Mouse (Mus musculus) limb, embryonic 14.5 days (tissue): ENCODE data around the gene Rps7. TPM values are rescaled to one million over a fixed set of nuclear protein-coding genes. Genes with fewer than 3 reads are reported as not detected.

Experiments used
- ATAC-seq: fragments of 200-750 bp; cut with Nextera tagmentation; 2 replicates; pipeline ENCODE4 v1.8.0; 2017; ENCODE audit warnings: low read depth, moderate number of reproducible peaks, moderate TSS enrichment; ENCODE audit not compliant: low FRiP score
- DNase-seq: peaks from one replicate; pipeline ENCODE4 v3.0.0-alpha.2; 2015; ENCODE audit warnings: low spot score
- H3K27ac ChIP-seq: fragments of 300-500 bp; sonication (generic); replicated peaks from 2 replicates; pipeline ENCODE4 v1.5.1; 2014; ENCODE audit warnings: low read depth, mild to moderate bottlenecking, low read length, moderate library complexity, mixed read lengths
- H3K27me3 ChIP-seq: fragments of 300-500 bp; sonication (generic); 2 replicates; pipeline ENCODE4 v1.6.1; 2014; ENCODE audit warnings: low read length, mixed read lengths; ENCODE audit not compliant: control insufficient read depth, insufficient read depth
- H3K36me3 ChIP-seq: fragments of 300-500 bp; sonication (generic); 2 replicates; pipeline ENCODE4 v1.6.1; 2014; ENCODE audit warnings: mild to moderate bottlenecking, low read length, moderate library complexity, mixed read lengths; ENCODE audit not compliant: control insufficient read depth, insufficient read depth
- H3K4me1 ChIP-seq: fragments of 300-500 bp; sonication (generic); 2 replicates; pipeline ENCODE4 v1.6.1; 2014; ENCODE audit warnings: antibody characterized with exemption, low read length, mixed read lengths; ENCODE audit not compliant: control insufficient read depth, insufficient read depth
- H3K4me2 ChIP-seq: fragments of 300-500 bp; sonication (generic); replicated peaks from 2 replicates; pipeline ENCODE4 v1.6.1; 2014; ENCODE audit warnings: low read depth, mild to moderate bottlenecking, low read length, moderate library complexity; ENCODE audit not compliant: severe bottlenecking
- H3K4me3 ChIP-seq: fragments of 300-500 bp; sonication (generic); replicated peaks from 2 replicates; pipeline ENCODE4 v1.5.1; 2014; ENCODE audit warnings: low read length
- H3K9ac ChIP-seq: fragments of 300-500 bp; sonication (generic); 2 replicates; pipeline ENCODE4 v1.6.1; 2014; ENCODE audit warnings: mild to moderate bottlenecking, low read depth, low read length, moderate library complexity; ENCODE audit not compliant: severe bottlenecking
- H3K9me3 ChIP-seq: fragments of 300-500 bp; sonication (generic); 2 replicates; pipeline ENCODE4 v1.6.1; 2016; ENCODE audit warnings: low read length; ENCODE audit not compliant: control insufficient read depth
- POLR2A ChIP-seq: fragments of 200-500 bp; IDR thresholded peaks from 2 replicates; pipeline ENCODE4 v1.8.0; 2012; ENCODE audit warnings: inconsistent platforms, mild to moderate bottlenecking, moderate library complexity, borderline replicate concordance; ENCODE audit not compliant: insufficient read depth, insufficient read length; ENCODE audit errors: extremely low read depth
- WGBS: fragments of 180-500 bp; shearing (Covaris S2); extraction: QIAGEN DNeasy Blood & Tissue Kit; methylation state at CpG from one replicate; pipeline ENCODE4 v1.1.7; 2014; 5-methylcytosine and 5-hydroxymethylcytosine counted together
- polyA plus RNA-seq, 2 experiments: library from polyadenylated mRNA; depleted of rRNA in 1 of 2; stranded (reverse) in 1 of 2; unstranded in 1 of 2; fragments of >200 nt; fragmentation: Nextera tagmentation in 1 of 2; extraction: Ambion mirVana in 1 of 2; gene quantifications; 2 replicates each; pipeline versions ENCODE4 v1.2.1 to v1.2.3; 2012 to 2014

The Rps7 gene
- polyA plus RNA-seq, 2 experiments: 1,044 to 1,182 TPM

DNA sequence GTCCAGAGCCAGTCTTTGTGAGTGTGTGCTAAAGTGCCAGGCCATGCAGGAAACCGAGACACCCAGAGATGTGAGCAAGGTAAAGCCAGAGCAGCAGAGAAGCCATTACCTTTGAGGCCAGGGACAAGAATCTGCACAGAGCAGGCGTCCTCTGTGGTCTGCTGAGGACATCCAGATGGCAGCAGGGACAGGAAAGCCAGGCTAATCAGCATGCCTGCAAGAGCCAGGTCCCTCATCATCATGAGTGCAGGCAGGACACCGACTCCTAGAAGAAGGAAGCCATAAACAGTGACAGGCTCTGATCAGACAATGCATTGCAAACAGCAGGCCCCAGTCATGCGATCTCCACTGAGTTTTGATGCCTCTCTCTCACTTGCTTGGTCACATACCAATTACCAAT is 18.5 kb downstream of the Rps7 start:
- Histone ChIP-seq H3K9me3 (no peaks in the 10 kb centered on the region), H3K36me3 (no peaks in the 10 kb centered on the region), H3K4me1 (no peaks in the 10 kb centered on the region), H3K9ac (no peak overlapping the region), H3K27ac (no peak overlapping the region), H3K4me2 (no peak overlapping the region), H3K4me3 (no peak overlapping the region), H3K27me3 (no peaks in the 10 kb centered on the region)
- DNase-seq: no peak
- TF ChIP-seq POLR2A: no peak
- no peak for ATAC-seq
- WGBS: 40% methylated on average over 4 of the region's 4 CpGs

DNA sequence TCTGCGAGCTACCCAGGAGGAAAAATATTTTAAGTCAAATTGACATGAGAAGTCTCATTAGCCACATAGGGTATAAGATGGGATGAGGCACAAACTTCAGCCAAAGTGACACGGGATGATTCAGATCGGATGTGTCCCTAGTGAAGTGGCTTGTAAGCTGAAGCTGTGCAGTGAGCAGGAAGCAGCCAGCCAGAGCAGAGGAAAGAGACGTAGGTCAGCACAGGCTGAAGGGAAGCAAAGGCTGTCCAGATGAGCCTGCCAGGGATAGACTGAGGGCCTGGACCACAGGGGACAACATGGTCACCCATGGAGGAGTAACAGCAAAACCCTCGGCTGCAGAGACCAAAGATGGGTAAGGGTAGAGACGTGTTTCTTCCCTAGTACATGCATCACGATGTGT is 21.4 kb downstream of the Rps7 start:
- H3K4me2 ChIP-seq: no peak overlapping the region
- no peaks in the 10 kb centered on the region for H3K36me3 ChIP-seq
- H3K4me1 ChIP-seq: no peaks in the 10 kb centered on the region
- 74% methylated on average over 7 of the region's 7 CpGs for WGBS
- no peak overlapping the region for H3K9ac ChIP-seq
- H3K4me3 ChIP-seq: no peak overlapping the region
- H3K27ac ChIP-seq: no peak overlapping the region
- no peaks in the 10 kb centered on the region for H3K27me3 ChIP-seq
- no peak for TF ChIP-seq POLR2A
- H3K9me3 ChIP-seq: no peaks in the 10 kb centered on the region
- DNase-seq: no peak
- ATAC-seq: no peak

GRCm38 (mm10) chr12:28612391-28612790 is 23.4 kb downstream of the Rps7 start:
- Histone ChIP-seq H3K9ac (no peak overlapping the region), H3K27ac (no peak overlapping the region), H3K4me2 (no peak overlapping the region), H3K4me3 (no peak overlapping the region), H3K36me3 (no peaks in the 10 kb centered on the region), H3K4me1 (no peaks in the 10 kb centered on the region), H3K27me3 (no peaks in the 10 kb centered on the region), H3K9me3 (no peaks in the 10 kb centered on the region)
- 30% methylated on average over 6 of the region's 6 CpGs for WGBS
- no peak for ATAC-seq
- no peak for DNase-seq
- no peak for TF ChIP-seq POLR2A

DNA sequence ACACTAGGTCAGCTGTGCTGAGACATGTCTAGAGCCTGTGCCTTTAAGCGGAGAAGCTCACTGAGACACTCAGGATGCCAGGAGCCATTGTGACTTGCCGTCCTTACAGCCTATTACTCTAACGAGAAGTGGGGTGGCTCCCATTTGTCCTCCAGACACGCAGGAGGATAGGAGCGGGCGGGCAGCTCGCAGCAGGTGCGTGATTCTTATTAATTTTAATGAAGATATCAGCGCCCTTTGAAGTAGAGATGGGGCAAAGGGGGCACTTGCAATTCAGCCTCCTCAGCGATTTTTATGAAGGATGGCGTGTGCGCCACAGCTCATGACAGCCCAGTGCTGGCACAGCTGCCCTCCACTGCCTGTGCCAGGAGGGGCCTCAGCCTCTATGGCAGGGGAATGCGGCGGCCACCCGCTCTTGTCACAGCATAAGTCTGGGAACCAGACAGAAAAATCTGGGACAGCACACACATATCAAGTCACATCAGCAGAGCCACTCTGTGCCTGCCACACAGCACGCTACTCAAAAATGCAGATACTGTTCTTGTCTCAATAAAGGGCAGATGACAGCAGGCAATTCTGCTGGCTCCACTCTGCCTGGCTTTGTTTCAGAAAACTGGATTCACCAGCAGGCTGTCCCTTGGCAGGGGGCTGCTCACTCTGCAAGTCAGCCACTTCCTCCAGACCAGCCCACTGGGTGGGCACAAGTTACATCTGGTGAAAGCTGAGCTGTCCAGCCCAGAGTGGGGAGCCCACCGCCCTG is 28.0 kb downstream of the Rps7 start:
- Histone ChIP-seq H3K27ac (no peak overlapping the region), H3K27me3 (no peaks in the 10 kb centered on the region), H3K9me3 (no peaks in the 10 kb centered on the region), H3K36me3 (no peaks in the 10 kb centered on the region), H3K4me1 (no peaks in the 10 kb centered on the region), H3K4me3 (no peak overlapping the region), H3K9ac (no peak overlapping the region), H3K4me2 (no peak overlapping the region)
- no peak for TF ChIP-seq POLR2A
- no peak for ATAC-seq
- WGBS: 65% methylated on average over 17 of the region's 17 CpGs
- no peak for DNase-seq

GRCm38 (mm10) chr12:28603494-28603893 is 32.3 kb downstream of the Rps7 start:
- H3K4me3 ChIP-seq: no peak overlapping the region
- H3K27me3 ChIP-seq: no peaks in the 10 kb centered on the region
- no peaks in the 10 kb centered on the region for H3K9me3 ChIP-seq
- no peak for TF ChIP-seq POLR2A
- no peak overlapping the region for H3K4me2 ChIP-seq
- ATAC-seq: no peak
- WGBS: 38% methylated on average over 1 of the region's 1 CpGs
- H3K27ac ChIP-seq: no peak overlapping the region
- no peaks in the 10 kb centered on the region for H3K36me3 ChIP-seq
- no peaks in the 10 kb centered on the region for H3K4me1 ChIP-seq
- no peak for DNase-seq
- H3K9ac ChIP-seq: no peak overlapping the region
